Mouse (Mus musculus): ENCODE results near the gene Slc35f2.

Gene Slc35f2

DNA sequence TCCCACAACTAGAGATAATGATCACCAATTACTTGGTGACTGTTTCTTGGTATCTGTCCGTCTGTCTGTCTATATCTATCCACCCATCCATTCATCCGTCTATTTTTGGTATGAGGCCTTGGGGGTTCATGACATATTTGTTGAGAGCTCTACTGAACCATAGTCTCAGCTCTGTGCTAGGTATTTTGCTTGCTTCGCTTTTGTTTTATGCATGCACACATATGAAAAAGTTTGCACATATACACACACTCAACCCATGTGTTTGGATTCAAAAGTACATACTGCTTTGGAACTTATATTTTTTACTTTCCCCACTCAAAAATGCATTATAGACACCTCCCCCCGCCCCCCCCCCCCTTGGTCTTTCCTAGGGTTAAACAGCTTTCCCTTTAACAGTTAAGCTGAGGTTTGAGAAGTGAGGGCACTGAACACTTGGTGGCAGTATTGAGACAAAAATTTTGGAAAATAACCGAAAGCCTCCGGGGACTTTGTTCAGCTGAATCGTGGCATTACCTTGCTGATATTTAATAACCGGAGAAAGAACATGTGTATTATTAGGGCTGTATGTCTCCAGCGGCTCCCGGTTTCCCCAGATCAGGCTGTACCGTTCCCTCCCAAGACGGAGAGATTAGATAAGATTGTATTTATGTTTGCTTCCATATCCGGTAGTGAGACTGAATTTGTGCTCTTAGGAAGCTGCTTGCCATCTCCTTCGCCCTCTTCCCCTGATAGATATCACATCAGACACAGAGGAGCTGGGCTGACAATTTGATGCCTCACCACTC lies 57.9 kb downstream of the Slc35f2 start:
- no peak for DNase-seq (ENCODE audit: low spot score)

DNA sequence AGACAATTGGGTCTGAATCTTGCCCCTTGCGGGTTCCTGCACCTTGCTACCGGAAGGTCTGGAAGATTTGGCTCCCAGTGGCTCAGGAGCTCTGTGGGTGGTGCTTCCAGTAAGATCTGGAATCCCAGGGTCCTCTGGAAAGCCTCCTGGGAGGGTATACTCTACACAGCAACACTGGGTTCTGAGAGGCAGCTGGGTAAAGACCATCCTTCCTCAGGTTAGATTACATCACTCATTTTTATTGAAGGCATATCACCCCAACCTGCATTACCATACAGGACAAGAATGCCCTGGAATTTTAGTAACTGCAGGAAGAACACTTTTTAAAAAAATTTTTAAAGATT lies 58.5 kb downstream of the Slc35f2 start:
- DNase-seq (ENCODE audit: low spot score) = no peak

DNA sequence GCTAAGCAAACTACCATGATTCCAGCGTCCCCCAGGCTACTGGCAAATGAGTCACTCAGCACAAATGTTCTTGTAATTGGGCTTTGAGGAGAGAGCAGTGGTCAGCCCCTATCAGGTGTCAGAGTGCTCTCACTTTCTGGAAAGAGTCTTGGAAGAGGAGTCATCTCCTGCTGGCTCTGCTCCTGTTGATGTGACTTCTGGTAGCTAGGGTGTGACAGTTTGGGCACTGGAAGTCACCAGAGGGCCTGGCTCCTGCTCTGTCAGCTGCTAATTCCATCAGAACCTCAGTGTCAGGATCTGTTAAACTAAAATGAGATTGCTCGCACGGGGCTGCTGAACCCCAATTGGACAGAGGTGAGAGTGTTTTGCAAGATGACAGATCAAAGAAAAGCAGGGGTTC lies 63.7 kb downstream of the Slc35f2 start:
- no peak for DNase-seq (ENCODE audit: low spot score)

DNA sequence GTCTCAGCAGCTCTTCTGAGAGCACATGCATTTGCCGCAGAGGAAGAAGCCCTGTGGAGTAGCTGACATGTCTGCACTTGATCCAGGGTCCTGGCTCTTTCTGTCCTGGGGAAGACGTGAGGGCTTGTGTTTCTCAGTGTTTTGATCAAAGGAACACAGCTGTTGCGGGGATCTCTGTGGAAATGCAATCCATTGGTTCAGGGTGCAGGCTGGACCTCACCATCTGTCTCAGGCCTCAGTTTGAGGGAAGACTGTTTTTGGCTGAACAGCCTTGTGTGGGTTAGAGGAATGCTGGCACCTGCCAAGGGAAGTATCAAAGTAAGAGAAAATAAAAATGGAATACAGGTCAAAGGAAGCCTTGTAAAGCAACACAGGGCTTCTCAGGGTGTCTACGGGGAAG lies 64.6 kb downstream of the Slc35f2 start:
- DNase-seq (ENCODE audit: low spot score) = no peak

DNA sequence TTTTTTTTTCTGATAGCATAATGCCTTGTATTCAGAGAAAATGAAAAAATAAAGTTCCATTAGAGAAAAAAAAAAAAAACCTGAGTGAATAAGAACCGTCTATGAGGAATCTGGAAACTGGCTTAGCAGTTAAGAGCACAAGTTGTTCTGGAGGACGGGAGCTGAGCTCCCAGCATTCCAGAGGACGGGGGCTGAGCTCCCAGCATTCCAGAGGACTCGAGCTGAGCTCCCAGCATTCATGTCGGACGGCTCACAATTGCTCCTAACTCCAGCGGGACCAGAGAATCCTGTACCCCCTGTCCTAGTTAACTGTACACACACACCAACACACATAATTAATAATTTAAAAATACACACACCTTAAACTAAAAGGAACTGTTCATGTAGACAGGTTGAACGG lies 67.5 kb downstream of the Slc35f2 start:
- DNase-seq (ENCODE audit: low spot score) = no peak

DNA sequence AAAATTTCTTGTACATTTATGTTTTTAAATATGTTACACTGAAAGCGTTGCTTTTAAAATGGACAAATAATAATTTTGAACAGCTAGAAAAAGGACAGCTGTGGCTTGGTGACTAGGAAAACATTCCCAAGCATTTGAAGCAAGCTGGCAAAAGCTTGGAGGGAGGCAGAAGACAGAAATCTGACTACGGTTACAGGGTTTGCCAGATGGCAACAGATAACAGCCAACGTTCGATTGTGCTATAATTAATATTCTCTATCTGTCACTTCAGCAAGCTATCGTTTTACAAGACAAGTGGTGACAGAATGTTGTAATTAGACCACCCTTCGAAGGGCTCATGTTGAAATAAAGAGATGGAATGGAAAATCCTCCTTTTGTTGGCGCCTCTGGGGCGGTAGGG lies 77.2 kb downstream of the Slc35f2 start:
- DNase-seq (ENCODE audit: low spot score) = no peak

DNA sequence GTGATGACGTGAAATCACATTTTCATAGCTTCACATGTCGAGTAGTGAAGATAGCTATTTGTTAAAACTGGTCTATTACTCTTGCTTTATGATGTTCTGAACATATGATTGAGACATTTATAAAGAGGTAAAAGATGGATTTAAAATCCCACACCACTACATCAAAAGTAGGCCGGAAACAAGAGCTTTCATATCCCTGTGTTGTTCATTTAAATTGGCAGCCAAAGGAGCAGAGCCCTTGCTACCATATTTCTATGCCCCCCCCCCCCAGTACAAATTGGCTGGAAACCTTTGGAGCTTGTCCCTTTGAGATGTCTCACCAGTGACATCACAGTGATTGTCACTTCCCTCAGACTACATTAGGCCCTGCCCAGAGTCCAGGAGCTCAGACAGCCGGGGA lies 78.5 kb downstream of the Slc35f2 start, which contains the start of gene Sln:
Gene Sln, plus strand, starts transcription at position 301 of the 400 bp plus-strand sequence.
- no peak for DNase-seq (ENCODE audit: low spot score)

DNA sequence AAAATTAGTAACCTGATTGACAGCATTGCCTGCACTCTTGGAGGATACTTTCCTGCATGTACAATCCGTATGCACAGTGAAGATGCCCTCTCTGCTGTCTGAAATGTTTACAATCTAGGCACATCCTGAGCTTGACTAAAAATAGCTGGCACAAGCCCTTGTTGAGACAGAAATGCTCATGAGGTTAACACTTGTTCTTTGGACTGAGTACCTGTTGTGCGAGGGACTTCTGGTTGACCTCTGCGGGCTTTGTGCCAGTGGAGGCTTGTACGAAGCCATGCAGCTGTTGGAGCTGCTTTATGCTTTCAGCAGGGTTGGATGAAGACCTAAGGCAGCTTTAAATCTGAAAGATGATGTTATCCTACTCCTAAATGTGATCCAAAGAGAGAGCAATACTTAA lies 80.8 kb downstream of the Slc35f2 start:
- DNase-seq (ENCODE audit: low spot score) = no peak

DNA sequence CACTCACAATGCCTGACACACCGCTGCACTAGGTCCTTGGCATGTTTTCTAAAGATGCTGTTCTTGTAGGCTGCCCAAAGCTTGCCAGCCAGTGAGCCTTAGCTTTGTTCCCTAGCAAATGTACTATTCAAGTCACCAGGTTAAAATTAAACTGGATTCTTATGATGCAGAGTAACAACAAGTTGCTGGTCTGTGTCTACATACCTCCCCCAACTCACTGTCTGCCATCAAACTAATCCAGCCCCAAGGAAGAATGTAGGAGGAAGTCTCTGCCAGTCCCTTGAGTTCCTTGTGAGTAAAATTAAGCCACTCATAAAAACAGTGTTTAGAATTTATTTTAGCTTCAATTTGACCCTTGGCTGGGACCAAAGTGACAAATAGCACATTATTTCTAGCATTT lies 82.3 kb downstream of the Slc35f2 start:
- DNase-seq (ENCODE audit: low spot score) = no peak

DNA sequence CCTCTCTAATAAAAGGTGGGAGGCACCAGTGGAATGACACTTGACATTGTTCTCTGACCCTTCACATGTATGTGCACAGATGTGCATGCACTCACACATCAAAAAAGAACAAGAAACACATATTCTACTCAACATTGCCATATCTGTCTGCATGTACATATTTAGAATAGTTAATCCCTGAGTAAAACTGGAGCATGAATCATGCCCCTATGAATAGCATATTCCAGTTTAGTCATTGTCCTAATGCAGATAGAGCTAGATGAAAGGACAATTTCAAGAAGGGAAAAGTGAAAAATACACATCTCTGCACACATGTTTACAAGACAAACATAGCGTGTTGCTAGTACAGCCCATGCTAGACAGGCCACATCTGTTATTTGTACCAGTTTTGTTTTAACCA lies 83.2 kb downstream of the Slc35f2 start:
- no peak for DNase-seq (ENCODE audit: low spot score)

DNA sequence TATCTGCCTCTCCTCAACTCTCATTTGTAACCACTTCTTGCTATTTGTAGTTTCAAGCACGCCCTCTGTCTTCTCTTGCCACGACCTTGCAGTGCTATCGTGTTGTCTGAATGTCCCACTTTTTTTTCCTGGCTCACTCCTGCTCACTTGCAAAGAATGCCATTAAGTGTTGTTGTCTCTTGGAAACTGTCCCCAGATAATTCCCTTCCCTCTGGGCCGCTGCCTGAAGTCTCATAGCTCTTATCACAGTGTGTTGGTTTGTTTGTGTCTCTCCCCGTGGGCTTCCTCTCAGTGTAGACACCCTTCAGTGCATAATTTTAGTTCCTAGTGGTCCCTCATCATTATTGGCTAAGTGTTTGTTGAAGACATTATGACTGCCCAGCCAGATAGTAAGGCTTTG lies 86.5 kb downstream of the Slc35f2 start:
- no peak for DNase-seq (ENCODE audit: low spot score)

All from spleen, adult 12 weeks (tissue).